Mouse (Mus musculus) lung, adult 2 months (tissue): Measurements from ENCODE around the gene Kcnh1. TPM values are rescaled to one million over a fixed set of nuclear protein-coding genes. Genes with fewer than 3 reads are reported as not detected.

ENCODE experiments used
- DNase-seq: peaks from one replicate; pipeline ENCODE4 v3.0.0; 2022
- H3K4me1 ChIP-seq: fragments of 200-500 bp; 2 replicates; pipeline ENCODE4 v1.6.1; 2011; ENCODE audit warnings: low read length; ENCODE audit not compliant: control insufficient read depth, insufficient read depth
- H3K4me3 ChIP-seq: fragments of 200-500 bp; replicated peaks from 2 replicates; pipeline ENCODE3; 2011; ENCODE audit warnings: low read depth, mild to moderate bottlenecking, control low read depth, low read length; ENCODE audit errors: extremely low read depth
- CTCF ChIP-seq: fragments of 200-500 bp; IDR thresholded peaks from 2 replicates; pipeline ENCODE4 v1.5.1; 2011; ENCODE audit warnings: mild to moderate bottlenecking, low read length, control low read depth; ENCODE audit not compliant: insufficient read depth
- POLR2A ChIP-seq: fragments of 200-500 bp; IDR thresholded peaks from 2 replicates; pipeline ENCODE4 v1.6.1; 2011; ENCODE audit warnings: low read depth, mild to moderate bottlenecking, control low read depth, low read length, borderline replicate concordance; ENCODE audit errors: extremely low read depth
- WGBS: fragments of 180-500 bp; shearing (Covaris S2); methylation state at CpG from one replicate; pipeline ENCODE4 v1.1.7; 2018; 5-methylcytosine and 5-hydroxymethylcytosine counted together
- polyA plus RNA-seq: library from polyadenylated mRNA; depleted of rRNA; stranded (reverse); fragments of >200 nt; gene quantifications from 2 replicates; pipeline ENCODE4 v1.2.3, GENCODE M21; 2012

The Kcnh1 gene
- polyA plus RNA-seq, 1 experiment = 1.9 TPM

- Histone ChIP-seq H3K4me3 (no peak overlapping the region), H3K4me1 (no peaks in the 10 kb centered on the region)
- no peak for DNase-seq
- TF ChIP-seq CTCF = no peak
- no peak for TF ChIP-seq POLR2A
- WGBS = 77% methylated on average over 7 of the region's 7 CpGs
Measured at GRCm38 (mm10) chr1:192259616-192260015, 69.0 kb downstream of the Kcnh1 start.

- Histone ChIP-seq H3K4me1 (no peaks in the 10 kb centered on the region), H3K4me3 (no peak overlapping the region)
- TF ChIP-seq POLR2A (no peak), CTCF (no peak)
- DNase-seq = no peak
- 71% methylated on average over 1 of the region's 1 CpGs for WGBS
Measured at GRCm38 (mm10) chr1:192265704-192266103, 75.1 kb downstream of the Kcnh1 start.

GRCm38 (mm10) chr1:192266956-192267355 is 76.4 kb downstream of the Kcnh1 start:
- Histone ChIP-seq H3K4me1 (no peaks in the 10 kb centered on the region), H3K4me3 (no peak overlapping the region)
- WGBS = 83% methylated on average over 6 of the region's 6 CpGs
- TF ChIP-seq CTCF = no peak
- no peak for TF ChIP-seq POLR2A
- no peak for DNase-seq

- H3K4me3 ChIP-seq = no peak overlapping the region
- WGBS = 74% methylated on average over 5 of the region's 5 CpGs
- DNase-seq = no peak
- H3K4me1 ChIP-seq = no peaks in the 10 kb centered on the region
- TF ChIP-seq CTCF (no peak), POLR2A (no peak)
Measured at GRCm38 (mm10) chr1:192268878-192269277, 78.3 kb downstream of the Kcnh1 start.

- no peaks in the 10 kb centered on the region for H3K4me1 ChIP-seq
- no peak for DNase-seq
- WGBS = 79% methylated on average over 9 of the region's 9 CpGs
- no peak overlapping the region for H3K4me3 ChIP-seq
- TF ChIP-seq CTCF = no peak
- TF ChIP-seq POLR2A = no peak
Measured at GRCm38 (mm10) chr1:192269911-192270310, 79.3 kb downstream of the Kcnh1 start.

DNA sequence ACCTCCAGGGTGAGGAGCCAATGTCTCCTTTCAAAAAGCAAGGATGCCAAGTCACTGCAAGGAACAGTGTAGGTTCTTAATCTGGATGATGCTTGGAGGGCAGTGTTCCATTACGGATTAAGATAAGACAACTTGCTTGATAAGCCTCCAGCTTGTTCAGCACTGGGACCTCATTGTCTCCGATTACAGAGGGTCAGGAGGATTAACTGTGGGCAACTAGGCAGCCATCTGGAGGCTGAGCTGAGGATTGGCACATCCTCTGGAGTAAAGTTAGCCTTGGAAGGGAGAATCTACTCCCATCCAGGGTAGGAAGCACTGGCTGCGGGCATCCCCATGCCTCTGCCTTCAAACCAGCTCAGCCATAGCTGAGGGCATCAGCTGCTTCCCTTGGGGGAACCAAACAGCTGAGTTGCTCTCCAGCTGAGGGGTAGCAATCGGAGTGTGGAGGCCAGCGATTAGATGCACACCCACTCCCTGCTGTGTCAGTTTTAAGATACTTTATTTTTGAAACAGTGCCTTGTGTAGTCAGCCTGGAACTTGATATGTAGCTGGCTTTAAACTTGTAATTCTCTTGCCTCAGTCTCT is 87.3 kb downstream of the Kcnh1 start:
- Histone ChIP-seq H3K4me3 (no peak overlapping the region), H3K4me1 (no peaks in the 10 kb centered on the region)
- no peak for TF ChIP-seq POLR2A
- TF ChIP-seq CTCF = no peak
- 74% methylated on average over 5 of the region's 5 CpGs for WGBS
- DNase-seq = no peak

DNA sequence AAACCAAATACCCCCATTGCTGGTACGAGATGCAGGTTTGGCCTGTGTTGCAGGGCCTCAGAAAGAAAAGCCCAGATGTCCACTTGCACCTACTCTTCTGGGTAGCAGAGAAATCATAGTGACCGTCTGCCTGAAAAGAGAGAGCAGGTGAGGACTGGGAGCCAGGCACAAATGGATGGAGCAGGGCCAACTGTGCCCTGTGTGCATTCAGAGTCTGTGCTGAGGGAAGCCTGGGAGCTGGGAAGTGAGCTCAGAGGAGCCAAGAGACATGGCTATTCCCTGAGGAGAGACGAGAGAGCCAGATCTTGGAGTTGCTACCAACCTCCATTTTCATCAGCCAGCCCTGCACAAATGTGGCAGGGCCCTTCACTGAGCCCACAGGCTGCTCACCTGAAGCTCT is 93.8 kb downstream of the Kcnh1 start:
- no peak overlapping the region for H3K4me3 ChIP-seq
- 77% methylated on average over 3 of the region's 3 CpGs for WGBS
- no peak for DNase-seq
- H3K4me1 ChIP-seq = 0 out of 2 replicates have a peak, but pooled peaks cover 3% of the 10 kb centered on the region
- TF ChIP-seq POLR2A (no peak), CTCF (no peak)

DNA sequence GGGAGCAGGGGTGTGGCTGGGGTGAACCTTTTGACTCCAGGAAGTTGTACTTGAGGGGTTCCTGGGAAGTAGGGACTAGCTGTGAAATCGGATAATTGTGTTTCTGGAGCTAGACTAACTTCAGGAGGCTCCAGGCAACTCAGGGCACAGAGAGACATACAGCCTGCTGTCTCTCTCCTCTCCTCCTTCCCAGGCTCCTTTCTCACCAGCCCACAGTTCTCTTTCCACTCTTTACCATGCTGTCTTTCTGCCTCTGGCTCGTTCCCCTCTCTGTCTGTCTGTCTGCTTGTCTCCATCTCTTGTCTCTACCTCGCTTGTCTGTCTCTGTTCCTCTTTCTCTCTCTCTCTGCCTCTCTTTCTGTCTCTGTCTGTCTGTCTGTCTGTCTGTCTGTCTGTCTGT is 94.4 kb downstream of the Kcnh1 start:
- Histone ChIP-seq H3K4me1 (0 out of 2 replicates have a peak, but pooled peaks cover 3% of the 10 kb centered on the region), H3K4me3 (no peak overlapping the region)
- WGBS = 57% methylated on average over 3 of the region's 3 CpGs
- TF ChIP-seq CTCF (no peak), POLR2A (no peak)
- DNase-seq = no peak

DNA sequence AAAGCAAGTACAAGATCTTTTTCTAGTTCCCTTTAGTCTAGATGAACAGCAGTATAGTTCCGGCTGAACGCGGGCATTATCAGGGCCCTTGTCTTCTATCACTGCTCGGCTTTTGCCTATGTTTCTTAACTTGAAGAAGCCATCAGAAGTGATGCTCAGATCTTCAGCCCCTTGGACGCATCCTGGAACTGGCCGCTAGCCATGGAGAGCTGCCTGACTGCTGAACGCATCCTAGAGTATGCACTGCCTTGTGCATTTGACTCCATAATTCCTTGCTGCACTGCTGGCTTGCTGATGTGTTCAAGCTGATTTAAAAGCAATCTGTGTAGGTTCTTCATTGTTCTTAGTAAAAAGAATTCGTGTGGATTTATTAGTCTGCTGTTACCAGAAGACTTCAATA is 97.9 kb downstream of the Kcnh1 start:
- Histone ChIP-seq H3K4me1 (0 out of 2 replicates have a peak, but pooled peaks cover 3% of the 10 kb centered on the region), H3K4me3 (no peak overlapping the region)
- DNase-seq = no peak
- TF ChIP-seq CTCF = no peak
- no peak for TF ChIP-seq POLR2A
- 86% methylated on average over 8 of the region's 8 CpGs for WGBS

- Histone ChIP-seq H3K4me1 (no peaks in the 10 kb centered on the region), H3K4me3 (no peak overlapping the region)
- TF ChIP-seq CTCF (no peak), POLR2A (no peak)
- DNase-seq = no peak
- 46% methylated on average over 3 of the region's 3 CpGs for WGBS
Measured at GRCm38 (mm10) chr1:192291286-192291685, 100.7 kb downstream of the Kcnh1 start.
